Mouse (Mus musculus): Measurements from ENCODE around the gene Palm2. TPM values are rescaled to one million over a fixed set of nuclear protein-coding genes. Genes with fewer than 3 reads are reported as not detected.

Palm2 gene
- polyA plus RNA-seq, 1 experiment, result not detected

GRCm38 (mm10) chr4:57565811-57566210, 131.8 kb downstream of the Palm2 start:
- DNase-seq (ENCODE audit: low read depth in 1 of 2, low spot score in 2 of 2), result no peak
- 55% methylated on average over 2 of the region's 2 CpGs for WGBS
- no peak for TF ChIP-seq POLR2A (IDR thresholded peaks at IDR 0.05; ENCODE audit: low read depth, low read length)
- TF ChIP-seq CTCF (IDR thresholded peaks at IDR 0.05; ENCODE audit: extremely low read depth, insufficient read depth, insufficient read length, insufficient replicate concordance), result no peak
- no peaks in the 10 kb centered on the region; the same call in 1 of the 2 replicates for H3K27me3 ChIP-seq (ENCODE audit: control insufficient read depth, insufficient read depth, low read length)
- no peaks in the 10 kb centered on the region for H3K36me3 ChIP-seq (ENCODE audit: control insufficient read depth, insufficient read depth, low read length)
- no peaks in the 10 kb centered on the region for H3K4me1 ChIP-seq (ENCODE audit: control insufficient read depth, insufficient read depth, insufficient read length)
- H3K27ac ChIP-seq (ENCODE audit: insufficient read depth, low read length), result no peak overlapping the region
- no peak overlapping the region for H3K4me3 ChIP-seq (ENCODE audit: extremely low read depth, insufficient read depth, insufficient read length)

- Histone ChIP-seq H3K27me3 (ENCODE audit: control insufficient read depth, insufficient read depth, low read length) (no peaks in the 10 kb centered on the region; the same call in 1 of the 2 replicates), H3K4me3 (ENCODE audit: extremely low read depth, insufficient read depth, insufficient read length) (peak within 1 kb of the TSS; percentile 4; the same call in 1 of the 2 replicates), H3K4me1 (ENCODE audit: control insufficient read depth, insufficient read depth, insufficient read length) (no peaks in the 10 kb centered on the region), H3K27ac (ENCODE audit: insufficient read depth, low read length) (no peak within 1 kb of the TSS), H3K36me3 (ENCODE audit: control insufficient read depth, insufficient read depth, low read length) (no peaks in the 10 kb centered on the region)
- DNase-seq (ENCODE audit: low read depth in 1 of 2, low spot score in 2 of 2), result no peak
- 5% methylated on average over 49 of the region's 51 CpGs for WGBS
- TF ChIP-seq CTCF (IDR thresholded peaks at IDR 0.05; ENCODE audit: extremely low read depth, insufficient read depth, insufficient read length, insufficient replicate concordance), result no peak
- no peak for TF ChIP-seq POLR2A (IDR thresholded peaks at IDR 0.05; ENCODE audit: low read depth, low read length)
Observed at GRCm38 (mm10) chr4:57567666-57568206, 133.7 kb downstream of the Palm2 start, which contains the start of gene Pakap. TSS of gene Pakap (plus strand) at chr4:57568179.

GRCm38 (mm10) chr4:57568268-57569068, 134.4 kb downstream of the Palm2 start:
- 58% methylated on average over 19 of the region's 19 CpGs for WGBS
- no peak for DNase-seq (ENCODE audit: low read depth in 1 of 2, low spot score in 2 of 2)
- TF ChIP-seq CTCF (IDR thresholded peaks at IDR 0.05; ENCODE audit: extremely low read depth, insufficient read depth, insufficient read length, insufficient replicate concordance) (no peak), POLR2A (IDR thresholded peaks at IDR 0.05; ENCODE audit: low read depth, low read length) (no peak)
- H3K4me3 ChIP-seq (ENCODE audit: extremely low read depth, insufficient read depth, insufficient read length), result peak overlapping the region; percentile 3; the same call in 1 of the 2 replicates
- no peaks in the 10 kb centered on the region for H3K4me1 ChIP-seq (ENCODE audit: control insufficient read depth, insufficient read depth, insufficient read length)
- no peaks in the 10 kb centered on the region; the same call in 1 of the 2 replicates for H3K27me3 ChIP-seq (ENCODE audit: control insufficient read depth, insufficient read depth, low read length)
- H3K36me3 ChIP-seq (ENCODE audit: control insufficient read depth, insufficient read depth, low read length), result no peaks in the 10 kb centered on the region
- H3K27ac ChIP-seq (ENCODE audit: insufficient read depth, low read length), result no peak overlapping the region

- no peak overlapping the region for H3K27ac ChIP-seq (ENCODE audit: insufficient read depth, low read length)
- H3K4me1 ChIP-seq (ENCODE audit: control insufficient read depth, insufficient read depth, insufficient read length), result no peaks in the 10 kb centered on the region
- no peaks in the 10 kb centered on the region; the same call in 1 of the 2 replicates for H3K27me3 ChIP-seq (ENCODE audit: control insufficient read depth, insufficient read depth, low read length)
- no peak for DNase-seq (ENCODE audit: low read depth in 1 of 2, low spot score in 2 of 2)
- WGBS, result 94% methylated on average over 4 of the region's 4 CpGs
- TF ChIP-seq CTCF (IDR thresholded peaks at IDR 0.05; ENCODE audit: extremely low read depth, insufficient read depth, insufficient read length, insufficient replicate concordance) (no peak), POLR2A (IDR thresholded peaks at IDR 0.05; ENCODE audit: low read depth, low read length) (no peak)
- no peak overlapping the region for H3K4me3 ChIP-seq (ENCODE audit: extremely low read depth, insufficient read depth, insufficient read length)
- H3K36me3 ChIP-seq (ENCODE audit: control insufficient read depth, insufficient read depth, low read length), result no peaks in the 10 kb centered on the region
Observed at GRCm38 (mm10) chr4:57569069-57569355, 135.0 kb downstream of the Palm2 start.

GRCm38 (mm10) chr4:57569711-57570110, 135.7 kb downstream of the Palm2 start:
- Histone ChIP-seq H3K4me1 (ENCODE audit: control insufficient read depth, insufficient read depth, insufficient read length) (no peaks in the 10 kb centered on the region), H3K4me3 (ENCODE audit: extremely low read depth, insufficient read depth, insufficient read length) (no peak overlapping the region), H3K36me3 (ENCODE audit: control insufficient read depth, insufficient read depth, low read length) (no peaks in the 10 kb centered on the region), H3K27me3 (ENCODE audit: control insufficient read depth, insufficient read depth, low read length) (no peaks in the 10 kb centered on the region; the same call in 1 of the 2 replicates), H3K27ac (ENCODE audit: insufficient read depth, low read length) (no peak overlapping the region)
- TF ChIP-seq CTCF (IDR thresholded peaks at IDR 0.05; ENCODE audit: extremely low read depth, insufficient read depth, insufficient read length, insufficient replicate concordance) (no peak), POLR2A (IDR thresholded peaks at IDR 0.05; ENCODE audit: low read depth, low read length) (no peak)
- 84% methylated on average over 6 of the region's 6 CpGs for WGBS
- DNase-seq (ENCODE audit: low read depth in 1 of 2, low spot score in 2 of 2), result no peak

- WGBS, result 83% methylated on average over 3 of the region's 3 CpGs
- TF ChIP-seq POLR2A (IDR thresholded peaks at IDR 0.05; ENCODE audit: low read depth, low read length), result no peak
- no peak for DNase-seq (ENCODE audit: low read depth in 1 of 2, low spot score in 2 of 2)
- Histone ChIP-seq H3K4me1 (ENCODE audit: control insufficient read depth, insufficient read depth, insufficient read length) (no peaks in the 10 kb centered on the region), H3K36me3 (ENCODE audit: control insufficient read depth, insufficient read depth, low read length) (no peaks in the 10 kb centered on the region), H3K4me3 (ENCODE audit: extremely low read depth, insufficient read depth, insufficient read length) (no peak overlapping the region), H3K27ac (ENCODE audit: insufficient read depth, low read length) (no peak overlapping the region), H3K27me3 (ENCODE audit: control insufficient read depth, insufficient read depth, low read length) (no peaks in the 10 kb centered on the region; the same call in 1 of the 2 replicates)
Observed at GRCm38 (mm10) chr4:57570229-57570628, 136.2 kb downstream of the Palm2 start.

- WGBS, result 90% methylated on average over 3 of the region's 3 CpGs
- TF ChIP-seq POLR2A (IDR thresholded peaks at IDR 0.05; ENCODE audit: low read depth, low read length), result no peak
- no peak for TF ChIP-seq CTCF (IDR thresholded peaks at IDR 0.05; ENCODE audit: extremely low read depth, insufficient read depth, insufficient read length, insufficient replicate concordance)
- Histone ChIP-seq H3K4me1 (ENCODE audit: control insufficient read depth, insufficient read depth, insufficient read length) (no peaks in the 10 kb centered on the region), H3K4me3 (ENCODE audit: extremely low read depth, insufficient read depth, insufficient read length) (no peak overlapping the region), H3K27ac (ENCODE audit: insufficient read depth, low read length) (no peak overlapping the region), H3K27me3 (ENCODE audit: control insufficient read depth, insufficient read depth, low read length) (no peaks in the 10 kb centered on the region), H3K36me3 (ENCODE audit: control insufficient read depth, insufficient read depth, low read length) (no peaks in the 10 kb centered on the region)
- DNase-seq (ENCODE audit: low read depth in 1 of 2, low spot score in 2 of 2), result no peak
Observed at GRCm38 (mm10) chr4:57574181-57574580, 140.1 kb downstream of the Palm2 start.

Data from spleen, adult 2 months (tissue).